Mouse (Mus musculus) mouse trophoblast stem cell (cell line): ENCODE results near the gene Aip.

Experiments
- in situ Hi-C, 2 experiments: fragments of 300-500 bp; cut with MseI, MboI; formaldehyde crosslinking; loops; 2 replicates in 1 of 2; 3 replicates in 1 of 2; pipeline ENCODE4 v1.15.1; 2025

The Aip gene

GRCm38 (mm10) chr19:4125741-4126696 lies at the start of gene Aip:
Aip (minus strand) TSS chr19:4125858.
- in situ Hi-C loops: no loop called here

DNA sequence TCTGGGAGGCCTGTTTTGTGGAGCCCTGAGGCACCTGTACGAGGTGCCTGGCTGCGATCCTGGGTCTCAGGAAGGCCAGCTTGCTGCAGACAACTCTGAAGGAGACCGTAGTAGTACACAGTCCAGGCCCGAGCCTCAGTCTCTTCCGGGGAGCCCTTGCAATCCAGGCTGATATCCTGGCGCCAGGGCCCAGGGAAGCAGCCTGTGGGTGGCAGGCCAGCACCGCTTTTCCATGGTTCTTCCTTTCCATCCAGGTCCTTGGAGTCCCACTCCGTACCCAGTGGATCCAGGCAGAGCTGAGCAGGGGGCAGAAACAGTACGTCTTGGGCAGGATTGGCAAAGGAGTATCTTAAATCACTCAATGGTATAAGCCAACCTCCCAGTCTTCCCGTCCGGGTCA lies 47.3 kb upstream of the Aip start:
- in situ Hi-C loops: no loop called here

GRCm38 (mm10) chr19:4171393-4172290 lies 46.0 kb upstream of the Aip start:
- in situ Hi-C loops: no loop called here

DNA sequence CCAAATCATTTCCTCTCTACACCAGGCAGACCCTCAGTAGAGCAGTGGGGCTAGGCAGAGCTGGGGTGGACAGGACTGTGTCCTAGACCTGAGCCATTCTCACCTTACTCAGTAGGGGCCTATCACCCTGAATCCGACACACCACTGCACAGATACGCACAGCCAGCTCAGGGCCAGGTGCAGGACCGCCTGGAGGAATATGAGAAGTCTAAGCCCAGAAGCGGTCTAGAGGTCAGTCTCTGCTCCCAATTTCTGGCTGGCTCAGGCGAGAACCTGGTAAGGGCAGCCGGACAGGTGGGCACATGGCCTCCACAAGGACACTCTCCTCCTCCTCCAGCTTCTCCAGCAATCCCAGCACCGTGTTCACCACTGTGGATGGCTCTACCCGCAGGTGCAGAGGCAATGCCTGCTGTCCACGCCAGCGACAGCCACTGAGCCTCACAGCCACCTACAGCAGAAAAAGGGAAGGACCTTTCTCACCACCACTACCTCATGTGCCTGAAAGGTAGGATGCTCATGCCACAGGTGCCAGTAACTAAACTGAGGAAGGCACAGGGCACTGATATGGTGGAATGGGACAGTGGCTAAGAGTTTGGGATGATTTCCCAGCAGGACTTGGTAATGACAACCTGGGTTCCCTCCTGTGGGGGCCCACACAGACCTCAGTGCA lies 45.2 kb upstream of the Aip start:
- in situ Hi-C loops: no loop called here

DNA sequence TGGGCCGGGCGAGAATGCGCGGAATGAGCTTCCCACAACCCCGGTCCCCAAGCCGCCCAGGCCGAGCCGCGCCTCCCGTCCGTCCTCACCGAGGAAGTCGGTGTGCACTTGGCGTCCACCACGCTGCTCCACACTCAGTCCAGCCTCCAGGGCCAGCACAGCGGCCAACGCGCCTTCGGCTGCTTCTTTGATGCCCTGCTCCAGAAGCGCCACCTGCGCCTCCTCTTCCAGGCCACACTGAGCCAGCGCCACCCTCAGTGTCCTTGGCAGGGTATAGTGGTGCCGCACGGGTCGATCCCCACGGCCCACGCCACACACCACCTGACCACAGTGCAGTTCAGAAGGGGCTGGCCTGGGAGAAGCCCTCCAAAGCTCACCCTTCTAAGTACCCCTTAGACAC lies 44.2 kb upstream of the Aip start:
- in situ Hi-C loops: no loop called here

DNA sequence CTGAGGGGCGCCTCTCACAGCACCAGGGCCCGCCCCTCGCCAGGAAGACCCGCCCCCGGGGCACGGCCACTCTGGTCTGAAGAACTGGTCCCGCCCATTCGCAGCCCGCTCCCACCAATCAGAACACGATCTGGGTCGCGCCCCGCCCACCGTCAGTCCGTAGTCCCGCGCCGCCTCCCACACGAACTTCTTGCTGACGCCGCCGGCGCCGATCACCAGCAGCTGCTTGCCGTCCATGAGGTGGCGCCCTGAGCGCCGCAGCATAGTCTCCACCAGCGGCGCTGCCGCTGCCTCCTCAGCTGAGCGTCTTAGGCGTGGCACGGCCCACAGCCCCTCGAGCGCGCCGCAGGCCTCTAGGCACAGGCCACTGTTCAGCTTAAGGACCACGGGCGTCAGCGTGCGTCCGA lies 43.7 kb upstream of the Aip start:
- in situ Hi-C loops: no loop called here

- in situ Hi-C loops: no loop called here
These were observed 41.2 kb upstream of the Aip start for GRCm38 (mm10) chr19:4166678-4167476.

DNA sequence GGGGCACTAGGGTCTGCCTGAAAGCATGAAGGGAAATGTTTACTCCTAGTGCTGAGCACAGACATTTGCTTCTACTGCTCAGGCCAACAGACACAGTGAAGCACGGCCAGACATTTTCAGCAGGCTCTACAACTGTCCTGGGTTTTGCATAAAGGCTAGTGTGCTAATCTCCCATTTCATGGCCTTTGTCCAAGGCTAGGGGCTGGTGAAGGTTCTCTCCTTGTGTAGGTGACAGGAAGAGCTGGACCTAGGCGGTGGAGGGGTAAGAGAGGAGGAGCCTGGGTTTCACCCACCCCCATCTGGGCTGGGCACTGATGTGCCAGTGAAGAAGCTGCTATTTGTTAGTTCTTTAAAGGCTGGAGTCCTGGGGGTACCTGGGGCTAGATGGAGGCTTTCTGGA lies 39.1 kb upstream of the Aip start:
- in situ Hi-C loops: no loop called here

- in situ Hi-C loops: no loop called here
These were observed 38.4 kb upstream of the Aip start for GRCm38 (mm10) chr19:4164100-4164499.

DNA sequence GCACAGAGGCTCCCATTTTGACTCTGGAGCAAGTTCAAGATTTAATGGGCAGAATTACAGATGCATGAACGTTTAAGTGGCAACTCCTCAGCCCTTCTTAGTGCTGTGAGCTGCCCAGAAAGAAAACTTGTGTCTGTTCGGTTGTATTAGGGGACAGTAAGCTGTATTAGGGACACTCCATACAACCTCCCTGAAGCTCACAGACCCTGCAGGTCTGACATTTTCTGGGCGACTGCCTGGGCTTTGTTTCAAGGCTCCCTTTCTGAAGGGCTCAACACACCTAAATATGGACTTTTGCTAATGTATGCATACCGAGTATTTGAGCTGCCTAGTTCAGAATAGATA lies 37.9 kb upstream of the Aip start:
- in situ Hi-C loops: no loop called here

GRCm38 (mm10) chr19:4162646-4163542 lies 37.2 kb upstream of the Aip start, which contains the start of gene Rps6kb2:
Rps6kb2 (minus strand) TSS chr19:4163354.
- in situ Hi-C loops: no loop called here

DNA sequence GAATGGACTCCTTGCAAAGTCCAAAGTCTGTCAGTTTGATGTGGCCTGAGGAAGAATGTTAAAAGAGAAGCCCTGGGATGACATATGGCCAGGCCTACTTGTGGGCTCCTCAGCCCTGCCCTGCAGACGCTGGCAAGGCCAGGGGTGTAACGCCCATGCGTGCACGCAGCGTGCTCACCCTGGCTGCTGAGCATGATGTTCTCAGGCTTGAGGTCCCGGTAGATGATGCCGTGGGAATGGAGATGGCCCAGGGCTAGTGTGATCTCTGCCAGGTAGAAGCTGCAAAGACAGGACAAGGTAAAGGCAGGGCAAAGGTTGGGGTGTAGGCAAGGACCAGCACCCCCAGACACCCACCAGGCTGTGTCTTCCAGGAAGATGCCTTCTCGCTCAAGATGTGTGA lies 33.4 kb upstream of the Aip start:
- in situ Hi-C loops: no loop called here

DNA sequence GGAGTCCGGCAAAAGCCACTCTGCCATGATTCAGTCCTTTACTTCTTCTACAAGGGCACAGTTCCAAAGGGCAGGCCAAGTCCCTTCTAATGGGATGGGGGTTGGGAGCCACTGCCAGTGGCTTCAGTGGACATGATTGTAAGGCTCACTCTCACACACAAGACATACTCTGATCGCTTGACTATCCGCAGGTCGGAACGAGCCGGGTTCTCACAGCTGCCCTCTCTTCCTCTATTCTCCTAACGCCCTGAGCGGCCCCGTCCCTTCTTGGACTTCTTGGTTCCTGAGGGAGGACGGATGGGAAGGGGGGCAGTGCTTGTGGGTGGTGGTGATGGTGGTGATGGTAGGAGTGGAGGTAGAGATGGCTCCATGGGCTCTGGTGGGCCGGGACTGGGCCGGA lies 31.1 kb upstream of the Aip start:
- in situ Hi-C loops: no loop called here

DNA sequence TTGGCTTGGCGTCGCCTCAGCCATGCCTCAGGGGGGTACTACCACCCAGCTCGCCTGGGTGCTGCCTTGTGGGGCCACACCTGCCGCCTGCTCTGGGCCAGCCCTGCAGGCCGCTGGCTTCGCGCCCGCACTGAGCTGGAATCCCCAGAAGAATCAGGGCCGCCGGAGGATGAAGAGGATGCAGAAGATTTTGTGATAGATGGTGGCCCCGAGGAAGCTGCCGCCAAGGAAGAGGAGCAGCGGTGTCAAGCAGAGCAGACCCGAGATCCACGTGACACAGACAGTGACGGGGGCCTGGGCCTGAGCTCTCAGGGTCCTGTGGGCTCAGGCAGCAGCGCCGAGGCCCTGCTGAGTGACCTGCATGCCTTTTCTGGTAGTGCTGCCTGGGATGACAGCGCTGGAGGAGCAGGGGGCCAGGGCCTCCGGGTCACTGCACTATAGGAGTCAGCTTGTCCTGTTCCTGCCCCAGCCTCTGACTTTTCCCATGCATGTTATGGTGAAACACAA lies 30.5 kb upstream of the Aip start:
- in situ Hi-C loops: no loop called here

- in situ Hi-C loops: no loop called here
These were observed 29.8 kb upstream of the Aip start for GRCm38 (mm10) chr19:4155223-4156072.

GRCm38 (mm10) chr19:4154437-4155222 lies 29.0 kb upstream of the Aip start:
- in situ Hi-C loops: no loop called here

DNA sequence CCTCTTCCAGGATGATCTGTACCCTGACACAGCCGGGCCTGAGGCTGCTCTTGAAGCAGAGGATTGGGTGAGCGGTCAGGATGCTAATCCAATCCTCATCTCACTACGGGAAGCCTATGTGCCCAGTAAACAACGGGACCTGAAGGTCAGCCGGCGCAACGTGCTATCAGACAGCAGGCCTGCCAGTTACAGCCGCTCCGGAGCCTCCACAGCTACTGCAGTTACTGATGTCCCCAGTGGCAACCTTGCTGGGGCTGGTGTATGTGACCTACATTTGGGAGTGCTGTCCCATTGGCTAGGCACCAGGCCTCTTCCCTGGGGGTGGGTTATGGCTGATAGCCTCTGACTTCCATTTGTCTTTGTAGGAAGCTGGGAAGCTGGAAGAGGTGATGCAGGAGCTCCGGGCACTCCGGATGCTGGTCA lies 27.6 kb upstream of the Aip start, which contains the start of gene Ptprcap:
Gene Ptprcap (plus strand): TSS at position 373 of the 423 bp plus-strand sequence.
- in situ Hi-C loops: no loop called here
